Mouse (Mus musculus) CH12.LX (cell line): ENCODE results near the gene 1110059E24Rik. TPM values are rescaled to one million over a fixed set of nuclear protein-coding genes. Genes with fewer than 3 reads are reported as not detected.

Experiments used
- DNase-seq: peaks from one replicate; pipeline ENCODE4 v3.0.0-alpha.2; 2013; ENCODE audit errors: extremely low read depth
- H3K27ac ChIP-seq: 2 replicates; pipeline ENCODE4 v1.5.1; 2012; ENCODE audit warnings: low read depth, mild to moderate bottlenecking, control low read depth, moderate library complexity; ENCODE audit not compliant: insufficient read depth
- H3K27me3 ChIP-seq: replicated peaks from 2 replicates; pipeline ENCODE3; 2012; ENCODE audit warnings: inconsistent platforms
- H3K36me3 ChIP-seq, 2 experiments: replicated peaks in 1 of 2; 2 replicates each; pipeline versions ENCODE3 to v1.6.1; 2012; ENCODE audit warnings: inconsistent platforms in 1 of 2, low read length in 1 of 2, mild to moderate bottlenecking in 1 of 2, mixed read lengths in 1 of 2, moderate library complexity in 1 of 2; ENCODE audit not compliant: control insufficient read depth in 1 of 2, insufficient read depth in 1 of 2
- H3K4me1 ChIP-seq, 2 experiments: 2 replicates each; pipeline ENCODE4 v1.6.1; 2012; ENCODE audit warnings: inconsistent platforms in 1 of 2, moderate library complexity in 1 of 2; ENCODE audit not compliant: insufficient read depth in 2 of 2, control insufficient read depth in 1 of 2
- H3K4me2 ChIP-seq: 2 replicates; pipeline ENCODE4 v1.6.1; 2012; ENCODE audit warnings: low read depth, mild to moderate bottlenecking, control low read depth; ENCODE audit not compliant: poor library complexity, insufficient read depth, severe bottlenecking
- H3K4me3 ChIP-seq, 3 experiments: fragments of 150-350 bp in 1 of 3; sonication (generic) in 1 of 3; replicated peaks in 1 of 3; 2 replicates each; pipeline versions ENCODE3 to v1.5.1; 2011 to 2012; ENCODE audit warnings: low read depth in 2 of 3, low read length in 2 of 3, mild to moderate bottlenecking in 2 of 3, moderate library complexity in 2 of 3, control low read depth in 1 of 3, improper control_type of control experiment in 1 of 3, inconsistent platforms in 1 of 3, mixed read lengths in 1 of 3; ENCODE audit not compliant: poor library complexity in 1 of 3
- H3K79me2 ChIP-seq: replicated peaks from 2 replicates; pipeline ENCODE4 v1.6.1; 2012; ENCODE audit warnings: mild to moderate bottlenecking, moderate library complexity; ENCODE audit not compliant: control insufficient read depth, poor library complexity, insufficient read depth, severe bottlenecking; ENCODE audit errors: extremely low read depth
- H3K9ac ChIP-seq: 2 replicates; pipeline ENCODE4 v1.6.1; 2012; ENCODE audit warnings: low read depth, mild to moderate bottlenecking, control low read depth, moderate library complexity; ENCODE audit not compliant: insufficient read depth
- H3K9me3 ChIP-seq: replicated peaks from 2 replicates; pipeline ENCODE3; 2012; ENCODE audit warnings: low read length, inconsistent platforms, mixed read lengths
- BHLHE40 ChIP-seq: IDR thresholded peaks from 2 replicates; pipeline ENCODE4 v1.6.1; 2011; ENCODE audit warnings: mild to moderate bottlenecking, low read depth, low read length, improper control_type of control experiment
- CHD1 ChIP-seq: IDR thresholded peaks from 2 replicates; pipeline ENCODE4 v1.6.1; 2012; ENCODE audit warnings: low read depth, low read length, improper control_type of control experiment, inconsistent platforms
- CHD2 ChIP-seq: IDR thresholded peaks from 2 replicates; pipeline ENCODE4 v1.6.1; 2011; ENCODE audit warnings: low read length, improper control_type of control experiment
- CTCF ChIP-seq, 2 experiments: IDR thresholded peaks in 1 of 2; conservative IDR thresholded peaks in 1 of 2; 2 replicates each; pipeline ENCODE4 v1.5.1; 2011 to 2012; ENCODE audit warnings: low read depth in 2 of 2, low read length in 2 of 2, improper control_type of control experiment in 1 of 2, inconsistent platforms in 1 of 2, mild to moderate bottlenecking in 1 of 2, moderate library complexity in 1 of 2
- E2F4 ChIP-seq: IDR thresholded peaks from 2 replicates; pipeline ENCODE4 v1.6.1; 2011; ENCODE audit warnings: low read depth, low read length, improper control_type of control experiment; ENCODE audit not compliant: insufficient replicate concordance
- EP300 ChIP-seq: IDR thresholded peaks from 2 replicates; pipeline ENCODE4 v1.6.1; 2011; ENCODE audit warnings: low read length, improper control_type of control experiment
- ETS1 ChIP-seq: conservative IDR thresholded peaks from 2 replicates; pipeline ENCODE4 v1.6.1; 2012; ENCODE audit warnings: low read depth, mild to moderate bottlenecking, inconsistent platforms, low read length, improper control_type of control experiment, moderate library complexity
- GABPA ChIP-seq: IDR thresholded peaks from 2 replicates; pipeline ENCODE4 v1.6.1; 2012; ENCODE audit warnings: low read depth, low read length, improper control_type of control experiment, inconsistent platforms; ENCODE audit not compliant: insufficient replicate concordance
- IRF4 ChIP-seq: IDR thresholded peaks from 2 replicates; pipeline ENCODE4 v1.6.1; 2014; ENCODE audit warnings: low read depth, mild to moderate bottlenecking, inconsistent platforms, low read length, improper control_type of control experiment
- KAT2A ChIP-seq: IDR thresholded peaks from 2 replicates; pipeline ENCODE4 v1.6.1; 2012; ENCODE audit warnings: low read length, improper control_type of control experiment, inconsistent platforms; ENCODE audit not compliant: insufficient replicate concordance
- MAZ ChIP-seq: IDR thresholded peaks from 2 replicates; pipeline ENCODE4 v1.6.1; 2012; ENCODE audit warnings: low read depth, mild to moderate bottlenecking, inconsistent platforms, low read length, improper control_type of control experiment, moderate library complexity
- NELFE ChIP-seq: IDR thresholded peaks from 2 replicates; pipeline ENCODE4 v1.6.1; 2011; ENCODE audit warnings: low read depth, low read length, improper control_type of control experiment
- NRF1 ChIP-seq: IDR thresholded peaks from 2 replicates; pipeline ENCODE4 v1.6.1; 2014; ENCODE audit warnings: low read depth, mild to moderate bottlenecking, inconsistent platforms, low read length, improper control_type of control experiment, moderate library complexity
- PAX5 ChIP-seq: IDR thresholded peaks from 2 replicates; pipeline ENCODE4 v1.6.1; 2012; ENCODE audit warnings: low read length, inconsistent platforms, mixed read lengths
- POLR2A ChIP-seq: IDR thresholded peaks from 2 replicates; pipeline ENCODE4 v1.6.1; 2011; ENCODE audit warnings: low read depth, mild to moderate bottlenecking, improper control_type of control experiment, low read length
- SIN3A ChIP-seq: IDR thresholded peaks from 2 replicates; pipeline ENCODE4 v1.6.1; 2012; ENCODE audit warnings: low read length, improper control_type of control experiment, inconsistent platforms
- SMC3 ChIP-seq: IDR thresholded peaks from 2 replicates; pipeline ENCODE4 v1.6.1; 2011; ENCODE audit warnings: low read depth, low read length, improper control_type of control experiment
- TBP ChIP-seq: conservative IDR thresholded peaks from 2 replicates; pipeline ENCODE4 v1.6.1; 2011; ENCODE audit warnings: low read depth, low read length, improper control_type of control experiment
- TCF12 ChIP-seq: IDR thresholded peaks from 2 replicates; pipeline ENCODE4 v1.6.1; 2014; ENCODE audit warnings: low read depth, mild to moderate bottlenecking, inconsistent platforms, low read length, improper control_type of control experiment
- UBTF ChIP-seq: IDR thresholded peaks from 2 replicates; pipeline ENCODE4 v1.6.1; 2012; ENCODE audit warnings: low read depth, mild to moderate bottlenecking, inconsistent platforms, low read length, improper control_type of control experiment, moderate library complexity
- USF1 ChIP-seq: IDR thresholded peaks from 2 replicates; pipeline ENCODE4 v1.6.1; 2014; ENCODE audit warnings: low read depth, mild to moderate bottlenecking, inconsistent platforms, low read length, improper control_type of control experiment
- USF2 ChIP-seq: conservative IDR thresholded peaks from 2 replicates; pipeline ENCODE4 v1.6.1; 2011; ENCODE audit warnings: low read depth, low read length, improper control_type of control experiment
- ZC3H11A ChIP-seq: IDR thresholded peaks from 2 replicates; pipeline ENCODE4 v1.6.1; 2012; ENCODE audit warnings: low read depth, mild to moderate bottlenecking, inconsistent platforms, low read length, improper control_type of control experiment
- ZKSCAN1 ChIP-seq: IDR thresholded peaks from 2 replicates; pipeline ENCODE4 v1.6.1; 2012; ENCODE audit warnings: low read depth, inconsistent platforms, low read length, improper control_type of control experiment, borderline replicate concordance
- dilution Hi-C: fragments of 300-500 bp; cut with MboI; formaldehyde crosslinking; loops from 2 replicates; pipeline ENCODE4 v1.14.3; 2020; ENCODE audit warnings: low sequenced_read_pairs; ENCODE audit not compliant: extremely low pct_unique_long_range_greater_than_20kb, extremely low pct_ligation_motif_present
- in situ Hi-C: fragments of 300-500 bp; cut with MboI; formaldehyde crosslinking; loops from 3 replicates; pipeline ENCODE4 v1.14.3; 2019; ENCODE audit warnings: low sequenced_read_pairs, low pct_ligation_motif_present, low pct_unique_long_range_greater_than_20kb, mixed read lengths
- polyA plus RNA-seq: library from polyadenylated mRNA; unstranded; fragments of >175 nt; gene quantifications from 2 replicates; pipeline ENCODE4 v1.2.1, GENCODE M21; 2012; ENCODE audit warnings: low read depth; ENCODE audit not compliant: insufficient read length
- total RNA-seq, 2 experiments: library from RNA; depleted of rRNA; stranded (reverse); fragments of 300-350 nt in 1 of 2; fragments of >200 nt in 1 of 2; gene quantifications; 2 replicates each; pipeline ENCODE4 v1.2.3; 2012 to 2014

Gene 1110059E24Rik
- total and polyA plus RNA-seq, 3 experiments, result 25.5 to 106 (median 38.8) TPM

DNA sequence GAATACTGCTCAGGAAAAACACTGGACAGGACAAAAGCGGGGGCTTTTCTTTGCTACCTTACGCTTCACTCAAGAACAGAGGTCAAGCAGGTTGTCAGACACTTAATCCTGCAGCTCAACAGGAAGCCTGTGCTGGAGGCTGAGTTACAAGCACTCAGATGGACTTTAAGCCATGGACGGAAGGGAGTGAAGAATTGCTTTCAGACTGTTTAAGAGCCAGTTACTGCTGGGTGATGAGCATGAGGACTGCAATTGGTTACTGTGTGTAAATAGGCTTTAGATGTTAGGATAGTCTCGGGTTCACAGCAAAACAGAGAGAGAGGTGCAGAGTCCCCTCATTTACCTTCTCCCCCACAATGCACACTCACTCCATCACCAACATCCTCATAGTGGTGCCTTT, 7.5 kb downstream of the 1110059E24Rik start:
- dilution Hi-C loops (no loop called here), in situ Hi-C loops (no loop called here)
- Histone ChIP-seq H3K36me3 (peaks cover 6 to 55% of the 10 kb centered on the region in 2 experiments), H3K9me3 (no peaks in the 10 kb centered on the region), H3K4me1 (peaks cover 23 to 66% of the 10 kb centered on the region in 2 experiments), H3K27ac (no peak overlapping the region), H3K9ac (no peak overlapping the region), H3K4me2 (no peak overlapping the region), H3K79me2 (peaks cover 47% of the 10 kb centered on the region), H3K27me3 (no peaks in the 10 kb centered on the region), H3K4me3 (no peak overlapping the region)
- TF ChIP-seq PAX5, result no peak
- no peak for TF ChIP-seq SIN3A
- no peak for TF ChIP-seq SMC3
- no peak for TF ChIP-seq NRF1
- no peak for TF ChIP-seq ETS1
- no peak for TF ChIP-seq GABPA
- TF ChIP-seq USF2, result no peak
- TF ChIP-seq KAT2A, result no peak
- TF ChIP-seq E2F4, result no peak
- TF ChIP-seq TCF12, result no peak
- no peak for TF ChIP-seq EP300
- TF ChIP-seq ZKSCAN1, result no peak
- no peak for TF ChIP-seq CTCF (conservative IDR thresholded peaks at IDR 0.05 in 1 of 2, IDR thresholded peaks at IDR 0.05 in 1 of 2; ENCODE audit: low read depth in 2 of 2, low read length in 2 of 2)
- TF ChIP-seq UBTF, result no peak
- TF ChIP-seq POLR2A, result no peak
- no peak for TF ChIP-seq CHD2
- TF ChIP-seq BHLHE40, result no peak
- TF ChIP-seq CHD1, result no peak
- TF ChIP-seq IRF4, result no peak
- TF ChIP-seq MAZ, result no peak
- no peak for DNase-seq

DNA sequence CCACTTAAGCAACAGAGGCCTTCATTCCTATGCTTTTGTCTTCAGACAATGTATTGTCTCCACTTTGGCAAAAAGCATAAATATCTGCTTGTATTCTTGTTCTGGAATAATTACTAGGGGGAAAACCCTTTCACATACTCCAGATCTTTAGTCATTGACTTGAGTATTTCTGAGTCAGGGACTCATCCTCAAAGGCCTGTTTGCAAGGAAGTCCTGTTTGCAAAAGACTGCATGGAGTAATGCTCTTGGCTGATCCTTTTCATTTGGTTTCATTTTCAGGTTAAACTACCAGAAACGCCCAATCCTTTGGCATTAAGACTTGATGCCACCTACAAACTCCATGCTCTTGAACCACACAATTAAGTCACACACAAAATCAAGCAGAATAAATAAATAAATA, 8.8 kb downstream of the 1110059E24Rik start:
- no peaks in the 10 kb centered on the region for H3K27me3 ChIP-seq
- TF ChIP-seq PAX5 (no peak), ZC3H11A (no peak), EP300 (no peak), USF1 (no peak), TBP (no peak), NELFE (no peak)
- dilution Hi-C loops (no loop called here), in situ Hi-C loops (no loop called here)
- H3K79me2 ChIP-seq, result peaks cover 44% of the 10 kb centered on the region
- no peak overlapping the region for H3K9ac ChIP-seq
- no peak overlapping the region for H3K27ac ChIP-seq
- no peak for DNase-seq
- peaks cover 6 to 57% of the 10 kb centered on the region in 2 experiments for H3K36me3 ChIP-seq
- H3K4me1 ChIP-seq, result peaks cover 23 to 61% of the 10 kb centered on the region in 2 experiments
- H3K4me2 ChIP-seq, result peak overlapping the region; percentile 27; the same call in 1 of the 2 replicates
- H3K4me3 ChIP-seq, result no peak overlapping the region
- no peaks in the 10 kb centered on the region for H3K9me3 ChIP-seq
